Mouse (Mus musculus) lung, postnatal 0 days (tissue): ENCODE results near the gene Inhba.

ENCODE experiments used
- CTCF ChIP-seq: IDR thresholded peaks from 2 replicates; pipeline ENCODE4 v1.5.1; 2016; ENCODE audit warnings: antibody characterized with exemption, mild to moderate bottlenecking
- EP300 ChIP-seq: IDR thresholded peaks from 2 replicates; pipeline ENCODE4 v1.6.1; 2016; ENCODE audit warnings: antibody characterized with exemption, mild to moderate bottlenecking, control low read depth

DNA sequence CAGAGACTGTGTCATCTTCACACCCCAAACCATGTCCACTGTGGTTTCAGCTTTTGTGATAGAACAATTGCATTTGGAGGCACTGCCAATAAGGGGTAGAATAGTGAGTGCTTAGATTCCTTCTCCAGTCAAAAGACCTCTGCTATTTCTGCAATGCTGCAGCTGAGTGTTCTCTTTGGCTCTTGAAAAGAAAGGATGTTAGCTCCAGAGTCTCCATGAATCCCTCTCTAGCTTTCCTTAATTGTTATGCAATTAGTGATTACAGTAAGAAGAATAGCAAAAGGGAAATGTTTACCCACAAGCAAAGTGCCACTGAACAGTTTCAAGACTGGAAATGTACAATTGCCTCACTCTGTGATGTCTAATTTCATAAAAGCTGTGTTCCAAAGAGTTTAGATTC is 20.8 kb downstream of the Inhba start:
- TF ChIP-seq CTCF: no peak
- no peak for TF ChIP-seq EP300
